Mouse (Mus musculus) cerebellum, adult 11 months (tissue): Measurements from ENCODE around the gene Gm3512.
"Not testable (repeated sequence)": the region's sequence is repeated elsewhere in the genome, so short reads cannot be mapped to it uniquely, and the experiment has no call there.

Source experiments
- DNase-seq: peaks from one replicate; pipeline ENCODE4 v3.0.0; 2022

Gm3512 gene

GRCm38 (mm10) chr14:7174483-7174971, at the start of gene Gm3512:
Gene Gm3512 (minus strand): TSS chr14:7174533.
- not testable (repeated sequence) for DNase-seq

GRCm38 (mm10) chr14:7200070-7200469, 25.7 kb upstream of the Gm3512 start:
- DNase-seq = not testable (repeated sequence)

GRCm38 (mm10) chr14:7194440-7194839, 20.1 kb upstream of the Gm3512 start, which contains the start of gene Gm16434:
Gene Gm16434 (minus strand): TSS chr14:7194540.
- not testable (repeated sequence) for DNase-seq

- DNase-seq = not testable (repeated sequence)
Observed at GRCm38 (mm10) chr14:7125312-7125711, 49.0 kb downstream of the Gm3512 start, which contains the start of gene Gm6676. Gene Gm6676 (minus strand): TSS chr14:7125412.

DNA sequence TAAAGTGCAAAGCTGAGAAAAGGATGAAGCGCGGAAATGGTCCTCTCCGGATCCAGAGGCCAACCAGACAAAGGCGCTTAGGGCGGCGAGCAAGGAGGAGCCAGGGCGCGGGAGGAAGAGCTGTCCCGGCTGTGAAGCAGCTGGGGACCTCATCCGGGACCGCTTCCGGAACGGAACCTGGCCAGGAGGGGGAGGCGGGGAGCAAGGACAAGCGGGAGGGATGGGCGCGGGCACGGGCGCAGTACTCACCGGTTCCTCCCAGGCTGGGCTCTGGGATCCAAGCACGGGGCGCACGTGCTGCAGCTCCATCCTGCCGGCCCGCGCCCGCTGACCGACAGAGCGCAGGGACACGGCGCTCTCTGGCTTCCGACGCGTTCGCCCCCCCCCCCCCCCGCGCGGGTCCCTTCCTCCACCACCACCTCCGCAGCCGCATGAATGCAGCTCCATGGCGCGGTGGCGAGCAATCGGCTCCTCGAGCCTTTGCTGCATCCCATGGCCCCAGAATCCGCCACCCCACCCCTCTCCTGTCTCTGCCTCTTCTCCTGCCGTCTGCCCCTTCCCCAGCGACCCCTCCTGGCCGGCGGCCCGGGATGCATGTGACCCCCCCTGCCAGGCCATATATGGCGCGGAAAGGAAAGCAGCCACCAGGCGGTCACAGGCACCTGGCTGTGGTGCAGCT, 69.1 kb downstream of the Gm3512 start:
- DNase-seq = not testable (repeated sequence)
